Mouse (Mus musculus) hindbrain, embryonic 14.5 days (tissue): ENCODE measurements around the gene Gm49340. TPM values are rescaled to one million over a fixed set of nuclear protein-coding genes. Genes with fewer than 3 reads are reported as not detected.

ENCODE experiments used
- ATAC-seq: fragments of 200-750 bp; cut with Nextera tagmentation; 2 replicates; pipeline ENCODE4 v1.8.0; 2017; ENCODE audit warnings: moderate number of reproducible peaks, mild to moderate bottlenecking, moderate TSS enrichment, moderate library complexity; ENCODE audit not compliant: low FRiP score
- DNase-seq: peaks from one replicate; pipeline ENCODE4 v3.0.0-alpha.2; 2015; ENCODE audit warnings: low spot score
- H3K27ac ChIP-seq: fragments of 300-500 bp; sonication (generic); 2 replicates; pipeline ENCODE4 v1.5.1; 2014; ENCODE audit warnings: mild to moderate bottlenecking, moderate library complexity
- H3K27me3 ChIP-seq: fragments of 300-500 bp; sonication (generic); 2 replicates; pipeline ENCODE4 v1.6.1; 2014; ENCODE audit warnings: mild to moderate bottlenecking, low read length, mixed read lengths; ENCODE audit not compliant: control insufficient read depth, insufficient read depth
- H3K36me3 ChIP-seq: fragments of 300-500 bp; sonication (generic); replicated peaks from 2 replicates; pipeline ENCODE4 v1.6.1; 2014; ENCODE audit not compliant: control insufficient read depth, insufficient read depth
- H3K4me1 ChIP-seq: fragments of 300-500 bp; sonication (generic); replicated peaks from 2 replicates; pipeline ENCODE4 v1.6.1; 2014; ENCODE audit warnings: antibody characterized with exemption, low read length, mixed read lengths; ENCODE audit not compliant: control insufficient read depth, insufficient read depth
- H3K4me2 ChIP-seq: fragments of 300-500 bp; sonication (generic); replicated peaks from 2 replicates; pipeline ENCODE4 v1.6.1; 2014; ENCODE audit warnings: mild to moderate bottlenecking, moderate library complexity
- H3K4me3 ChIP-seq: fragments of 300-500 bp; sonication (generic); replicated peaks from 2 replicates; pipeline ENCODE4 v1.5.1; 2014; ENCODE audit warnings: mild to moderate bottlenecking, low read length
- H3K9ac ChIP-seq: fragments of 300-500 bp; sonication (generic); 2 replicates; pipeline ENCODE4 v1.6.1; 2014
- H3K9me3 ChIP-seq: fragments of 300-500 bp; sonication (generic); 2 replicates; pipeline ENCODE4 v1.6.1; 2016; ENCODE audit warnings: low read length; ENCODE audit not compliant: control insufficient read depth
- polyA plus RNA-seq: library from polyadenylated mRNA; unstranded; fragments of >200 nt; fragmentation: Nextera tagmentation; extraction: Ambion mirVana; gene quantifications from 2 replicates; pipeline ENCODE4 v1.2.1, GENCODE M21; 2014

The Gm49340 gene
- polyA plus RNA-seq, 1 experiment from 2014 or later = not detected

DNA sequence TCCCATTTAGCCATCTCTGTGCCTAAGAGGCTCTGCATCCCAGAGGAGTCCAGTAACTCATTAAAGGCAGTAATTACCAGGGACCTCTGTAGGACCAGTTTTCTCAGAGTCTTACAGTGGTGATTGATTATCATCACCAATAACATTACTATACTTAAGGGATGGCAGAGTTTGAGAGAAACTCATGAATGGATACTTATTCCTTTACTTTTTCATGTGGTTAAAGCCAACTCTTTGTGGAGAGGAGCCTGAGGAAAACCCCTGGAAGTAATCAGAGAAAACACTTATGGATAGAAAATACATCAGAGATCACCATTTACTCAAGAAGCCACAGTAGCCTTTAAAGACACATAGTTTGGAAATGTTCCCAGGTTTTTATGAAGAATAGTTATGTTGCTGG lies 70.0 kb downstream of the Gm49340 start, which contains the start of gene Olfr1:
Gene Olfr1, minus strand, starts transcription at position 101 of the 400 bp plus-strand sequence.
- Histone ChIP-seq H3K4me1 (no peaks in the 10 kb centered on the region), H3K4me2 (no peak within 1 kb of the TSS), H3K9me3 (no peaks in the 10 kb centered on the region), H3K4me3 (no peak within 1 kb of the TSS), H3K27me3 (no peaks in the 10 kb centered on the region), H3K36me3 (no peaks in the 10 kb centered on the region), H3K27ac (no peak within 1 kb of the TSS), H3K9ac (no peak within 1 kb of the TSS)
- ATAC-seq = no peak
- no peak for DNase-seq

Other genes starting within 250 kb of the Gm49340 start
- gene Itgae, start 239.2 kb upstream of the Gm49340 start, polyA plus RNA-seq = 0.25 and 0.32 TPM in 2 replicates
- 2.4 and 3.2 TPM in 2 replicates for gene Haspin, start 191.4 kb upstream of the Gm49340 start, polyA plus RNA-seq
- 0.33 and 1.0 TPM in 2 replicates for gene P2rx5, start 169.3 kb upstream of the Gm49340 start, polyA plus RNA-seq
- 148 and 152 TPM in 2 replicates for gene Emc6, start 152.7 kb upstream of the Gm49340 start, polyA plus RNA-seq
- 121 and 132 TPM in 2 replicates for gene Tax1bp3, start 152.7 kb upstream of the Gm49340 start, polyA plus RNA-seq
- gene Ctns, start 130.7 kb upstream of the Gm49340 start, polyA plus RNA-seq = 17.6 and 17.7 TPM in 2 replicates
- 1.6 and 2.5 TPM in 2 replicates for gene Shpk, start 130.3 kb upstream of the Gm49340 start, polyA plus RNA-seq
- gene Trpv1, start 95.4 kb upstream of the Gm49340 start, polyA plus RNA-seq = 0.16 and 0.29 TPM in 2 replicates
- gene Trpv3, start 62.4 kb upstream of the Gm49340 start, polyA plus RNA-seq = 0.27 and 0.32 TPM in 2 replicates
- 2.5 and 2.8 TPM in 2 replicates for gene Aspa, start 145 bp upstream of the Gm49340 start, polyA plus RNA-seq
- not detected in 2 replicates for gene Spata22, start within 50 bp of the Gm49340 start, polyA plus RNA-seq
- not detected in 2 replicates for gene Olfr20, start 21.0 kb downstream of the Gm49340 start, polyA plus RNA-seq
- gene Olfr376, start 41.5 kb downstream of the Gm49340 start, polyA plus RNA-seq = not detected in 2 replicates
- not detected in 2 replicates for gene Olfr1, start 69.9 kb downstream of the Gm49340 start, polyA plus RNA-seq
- gene Olfr378, start 98.7 kb downstream of the Gm49340 start, polyA plus RNA-seq = not detected in 2 replicates
- not detected in 2 replicates for gene Olfr380, start 127.8 kb downstream of the Gm49340 start, polyA plus RNA-seq
- gene Olfr381, start 161.9 kb downstream of the Gm49340 start, polyA plus RNA-seq = not detected in 2 replicates
- not detected in 2 replicates for gene Olfr382, start 187.5 kb downstream of the Gm49340 start, polyA plus RNA-seq